Mouse (Mus musculus): ENCODE measurements around the gene Kcna6.

The Kcna6 gene

GRCm38 (mm10) chr6:126736996-126737395 is 3.5 kb downstream of the Kcna6 start:
- intact Hi-C loops (cut with DNase I) = no loop called here

GRCm38 (mm10) chr6:126735806-126736205 is 4.7 kb downstream of the Kcna6 start:
- intact Hi-C loops (cut with DNase I) = no loop called here

GRCm38 (mm10) chr6:126732645-126733044 is 7.8 kb downstream of the Kcna6 start:
- intact Hi-C loops (cut with DNase I) = no loop called here

GRCm38 (mm10) chr6:126728803-126729202 is 11.7 kb downstream of the Kcna6 start:
- intact Hi-C loops (cut with DNase I) = no loop called here

GRCm38 (mm10) chr6:126718423-126719087 is 21.9 kb downstream of the Kcna6 start:
- intact Hi-C loops (cut with DNase I) = no loop called here

- intact Hi-C loops (cut with DNase I) = no loop called here
These were observed 27.9 kb downstream of the Kcna6 start for GRCm38 (mm10) chr6:126712531-126712930.

- intact Hi-C loops (cut with DNase I) = no loop called here
These were observed 34.5 kb downstream of the Kcna6 start for GRCm38 (mm10) chr6:126705936-126706335.

GRCm38 (mm10) chr6:126704430-126704829 is 36.0 kb downstream of the Kcna6 start:
- intact Hi-C loops (cut with DNase I) = loop anchor here (5.0 kb wide), 1 partner anchor 207 kb away; no protein-coding TSS in a partner anchor

- intact Hi-C loops (cut with DNase I) = loop anchor here (2.0 to 5.0 kb wide), 2 partner anchors 139 to 205 kb away; no protein-coding TSS in a partner anchor
These were observed 38.4 kb downstream of the Kcna6 start for GRCm38 (mm10) chr6:126702116-126702515.

GRCm38 (mm10) chr6:126701196-126701595 is 39.3 kb downstream of the Kcna6 start:
- intact Hi-C loops (cut with DNase I) = loop anchor here (5.0 kb wide), 1 partner anchor 204 kb away; no protein-coding TSS in a partner anchor

- intact Hi-C loops (cut with DNase I) = loop anchor here (5.0 kb wide), 1 partner anchor 203 kb away; no protein-coding TSS in a partner anchor
These were observed 40.5 kb downstream of the Kcna6 start for GRCm38 (mm10) chr6:126699995-126700394.

GRCm38 (mm10) chr6:126687120-126687519 is 53.4 kb downstream of the Kcna6 start:
- intact Hi-C loops (cut with DNase I) = no loop called here

- intact Hi-C loops (cut with DNase I) = no loop called here
These were observed 55.3 kb downstream of the Kcna6 start for GRCm38 (mm10) chr6:126685135-126685534.

GRCm38 (mm10) chr6:126678961-126679360 is 61.5 kb downstream of the Kcna6 start:
- intact Hi-C loops (cut with DNase I) = no loop called here

GRCm38 (mm10) chr6:126667001-126667400 is 73.5 kb downstream of the Kcna6 start:
- intact Hi-C loops (cut with DNase I) = no loop called here

GRCm38 (mm10) chr6:126666091-126666490 is 74.4 kb downstream of the Kcna6 start:
- intact Hi-C loops (cut with DNase I) = no loop called here

GRCm38 (mm10) chr6:126664569-126664968 is 75.9 kb downstream of the Kcna6 start:
- intact Hi-C loops (cut with DNase I) = no loop called here

All from adrenal gland (tissue).